Comparison of ENCODE assay signal across 43 mouse cellular contexts in genomic region chr1:139839699-139840098, GRCm38 (mm10). TPM values are rescaled to one million over a fixed set of nuclear protein-coding genes. Genes with fewer than 3 reads are reported as not detected.
"Had no signal": no experiment of that assay in that cellular context is flagged by ENCODE, and none has a peak within 500 bp of the region (broad histone marks: within the 10 kb centered on the region; RNA-seq: fewer than 3 reads in every experiment).

No protein-coding gene starts in this region.

- H3K9me3 ChIP-seq: heart, embryonic 10.5 days; heart, embryonic 15.5 days; hindbrain, embryonic 12.5 days; hindbrain, embryonic 13.5 days; hindbrain, embryonic 15.5 days; intestine, embryonic 15.5 days; kidney, embryonic 15.5 days had no signal

- H3K27ac ChIP-seq: heart, embryonic 10.5 days; heart, embryonic 13.5 days; heart, embryonic 15.5 days; hindbrain, embryonic 12.5 days; hindbrain, embryonic 13.5 days; hindbrain, embryonic 15.5 days; hindbrain, postnatal 0 days; intestine, embryonic 15.5 days; kidney, embryonic 15.5 days; kidney, postnatal 0 days; layer of hippocampus, adult 2 months; left cerebral cortex, adult 2 months had no signal

- H3K4me2 ChIP-seq: heart, embryonic 11.5 days; heart, embryonic 12.5 days; heart, embryonic 13.5 days; heart, embryonic 15.5 days; hindbrain, embryonic 12.5 days; hindbrain, embryonic 13.5 days; hindbrain, embryonic 15.5 days; intestine, embryonic 15.5 days; kidney, embryonic 15.5 days had no signal

- H3K36me3 ChIP-seq: heart, embryonic 10.5 days; heart, embryonic 12.5 days; heart, embryonic 13.5 days; heart, embryonic 15.5 days; hindbrain, embryonic 12.5 days; hindbrain, embryonic 13.5 days; hindbrain, embryonic 15.5 days; intestine, embryonic 15.5 days; kidney, embryonic 15.5 days had no signal

- ATAC-seq: hindbrain, embryonic 16.5 days; hindbrain, postnatal 0 days; inflammation-experienced regulatory T-cells, adult 6 months; intestine, embryonic 15.5 days; intestine, embryonic 16.5 days; intestine, postnatal 0 days had no signal

- H3K4me1 ChIP-seq: heart, embryonic 10.5 days; heart, embryonic 12.5 days; heart, embryonic 13.5 days; heart, embryonic 15.5 days; hindbrain, embryonic 12.5 days; hindbrain, embryonic 13.5 days; hindbrain, embryonic 15.5 days; intestine, embryonic 15.5 days; kidney, embryonic 15.5 days had no signal

- H3K4me3 ChIP-seq: heart, embryonic 10.5 days; heart, embryonic 12.5 days; heart, embryonic 13.5 days; heart, embryonic 15.5 days; hindbrain, embryonic 12.5 days; hindbrain, embryonic 13.5 days; hindbrain, embryonic 15.5 days; intestine, embryonic 15.5 days; kidney, embryonic 15.5 days; layer of hippocampus, adult 2 months; left cerebral cortex, adult 2 months had no signal

- H3K9ac ChIP-seq: heart, embryonic 12.5 days; heart, embryonic 13.5 days; heart, embryonic 15.5 days; hindbrain, embryonic 12.5 days; hindbrain, embryonic 13.5 days; hindbrain, embryonic 15.5 days; intestine, embryonic 15.5 days; kidney, embryonic 15.5 days had no signal

- H3K27me3 ChIP-seq: heart, embryonic 12.5 days; heart, embryonic 13.5 days; heart, embryonic 15.5 days; hindbrain, embryonic 12.5 days; hindbrain, embryonic 13.5 days; hindbrain, embryonic 15.5 days; intestine, embryonic 15.5 days; kidney, embryonic 15.5 days had no signal

- DNase-seq: heart, postnatal 10 days; heart, postnatal 14 days; heart, postnatal 36 days; heart, postnatal 4 days; kidney, adult 11 months; kidney, adult 18-20 months; kidney, adult 2 months; kidney, adult 8-10 months; kidney, adult 9 months; kidney, postnatal 10 days; kidney, postnatal 14 days; kidney, postnatal 36 days; kidney, postnatal 4 days; layer of hippocampus, adult 9-11 months; layer of hippocampus, postnatal 36 days had no signal

RNA-seq across cellular contexts. Expression of gene Cfhr2, which starts 18.8 kb away (rescaled TPM):
- total RNA-seq: hematopoietic stem cell, adult 5-6 weeks; layer of hippocampus, postnatal 10 days had no signal
- polyA plus RNA-seq: heart, embryonic 10.5 days; heart, embryonic 11.5 days; heart, embryonic 12.5 days; heart, embryonic 13.5 days; heart, embryonic 15.5 days; heart, postnatal 0 days; hindbrain, embryonic 11.5 days; hindbrain, embryonic 12.5 days; hindbrain, embryonic 13.5 days; hindbrain, embryonic 15.5 days; hindbrain, postnatal 0 days; inflammation-experienced regulatory T-cells, adult 6 months; intestine, embryonic 14.5 days; intestine, embryonic 15.5 days; large intestine, adult 2 months had no signal

RNA-seq across cellular contexts. Expression of gene Gm4788, which starts 58.7 kb away (rescaled TPM):
- total RNA-seq: heart, postnatal 10 days; heart, postnatal 14 days; hematopoietic stem cell, adult 5-6 weeks; hindbrain, postnatal 0 days; layer of hippocampus, adult 18-20 months; layer of hippocampus, adult 2 months; layer of hippocampus, postnatal 10 days; layer of hippocampus, postnatal 14 days; layer of hippocampus, postnatal 36 days; left cerebral cortex, adult 18-20 months had no signal
- polyA plus RNA-seq: heart, embryonic 10.5 days; heart, embryonic 11.5 days; heart, embryonic 12.5 days; heart, embryonic 13.5 days; heart, embryonic 15.5 days; heart, embryonic 16.5 days; heart, postnatal 0 days; hindbrain, embryonic 11.5 days; hindbrain, embryonic 12.5 days; hindbrain, embryonic 13.5 days; hindbrain, embryonic 15.5 days; hindbrain, embryonic 16.5 days; hindbrain, postnatal 0 days; inflammation-experienced regulatory T-cells, adult 6 months; intestine, embryonic 14.5 days; intestine, embryonic 15.5 days; intestine, embryonic 16.5 days; kidney, adult 2 months; kidney, postnatal 0 days; large intestine, adult 2 months had no signal
